Mouse (Mus musculus) liver, embryonic 14.5 days (tissue): ENCODE data around the gene Pigm. TPM values are rescaled to one million over a fixed set of nuclear protein-coding genes. Genes with fewer than 3 reads are reported as not detected.
A peak's percentile ranks its signal among the peaks of the same experiment; 100 is the strongest.

ENCODE experiments used
- ATAC-seq: fragments of 200-750 bp; cut with Nextera tagmentation; 2 replicates; pipeline ENCODE4 v1.8.0; 2017; ENCODE audit warnings: moderate number of reproducible peaks, mild to moderate bottlenecking, moderate library complexity; ENCODE audit not compliant: insufficient read depth
- DNase-seq, 3 experiments: peaks; one replicate each; pipeline ENCODE4 v3.0.0-alpha.2; 2012 to 2013; ENCODE audit warnings: low read depth in 3 of 3, low spot score in 3 of 3
- H3K27ac ChIP-seq: fragments of 300-500 bp; sonication (generic); 2 replicates; pipeline ENCODE4 v1.5.1; 2014; ENCODE audit warnings: moderate library complexity, mild to moderate bottlenecking, control low read depth, inconsistent platforms
- H3K27me3 ChIP-seq: fragments of 300-500 bp; sonication (generic); 2 replicates; pipeline ENCODE4 v1.6.1; 2014; ENCODE audit warnings: mild to moderate bottlenecking, low read length, moderate library complexity; ENCODE audit not compliant: control insufficient read depth, insufficient read depth
- H3K36me3 ChIP-seq: fragments of 300-500 bp; sonication (generic); replicated peaks from 2 replicates; pipeline ENCODE4 v1.6.1; 2014; ENCODE audit warnings: low read depth; ENCODE audit not compliant: control insufficient read depth, insufficient read depth
- H3K4me1 ChIP-seq, 2 experiments: fragments of 200-500 bp in 1 of 2; fragments of 300-500 bp in 1 of 2; sonication (generic) in 1 of 2; replicated peaks; 2 replicates each; pipeline ENCODE4 v1.6.1; 2012 to 2014; ENCODE audit warnings: antibody characterized with exemption in 1 of 2, inconsistent platforms in 1 of 2, low read length in 1 of 2; ENCODE audit not compliant: control insufficient read depth in 2 of 2, insufficient read depth in 2 of 2
- H3K4me2 ChIP-seq: fragments of 300-500 bp; sonication (generic); 2 replicates; pipeline ENCODE4 v1.6.1; 2014; ENCODE audit warnings: low read depth, mild to moderate bottlenecking, control low read depth, moderate library complexity
- H3K4me3 ChIP-seq, 2 experiments: fragments of 200-500 bp in 1 of 2; fragments of 300-500 bp in 1 of 2; sonication (generic) in 1 of 2; 2 replicates each; pipeline ENCODE4 v1.5.1; 2012 to 2014; ENCODE audit warnings: low read depth in 2 of 2, low read length in 2 of 2, mild to moderate bottlenecking in 2 of 2, control low read depth in 1 of 2, inconsistent platforms in 1 of 2, moderate library complexity in 1 of 2; ENCODE audit not compliant: insufficient read depth in 1 of 2
- H3K9ac ChIP-seq: fragments of 300-500 bp; sonication (generic); replicated peaks from 2 replicates; pipeline ENCODE4 v1.6.1; 2014; ENCODE audit warnings: mild to moderate bottlenecking, control low read depth, moderate library complexity
- H3K9me3 ChIP-seq: fragments of 300-500 bp; sonication (generic); 2 replicates; pipeline ENCODE4 v1.6.1; 2016; ENCODE audit warnings: low read length, mixed read lengths; ENCODE audit not compliant: control insufficient read depth
- CTCF ChIP-seq: IDR thresholded peaks from 2 replicates; pipeline ENCODE4 v1.5.1; 2016; ENCODE audit warnings: antibody characterized with exemption, low read depth, control low read depth
- EP300 ChIP-seq: IDR thresholded peaks from 2 replicates; pipeline ENCODE4 v1.6.1; 2016; ENCODE audit warnings: antibody characterized with exemption, low read depth
- WGBS: fragments of 180-500 bp; shearing (Covaris S2); extraction: QIAGEN DNeasy Blood & Tissue Kit; methylation state at CpG from one replicate; pipeline ENCODE4 v1.1.7; 2014; ENCODE audit not compliant: insufficient replicate concordance; 5-methylcytosine and 5-hydroxymethylcytosine counted together
- polyA plus RNA-seq, 2 experiments: library from polyadenylated mRNA; depleted of rRNA in 1 of 2; stranded (reverse) in 1 of 2; unstranded in 1 of 2; fragments of >200 nt; fragmentation: Nextera tagmentation in 1 of 2; extraction: Ambion mirVana in 1 of 2; gene quantifications; 2 replicates each; pipeline versions ENCODE4 v1.2.1 to v1.2.3; 2012 to 2014

Gene Pigm
- polyA plus RNA-seq, 2 experiments, result 2.3 to 4.1 TPM

GRCm38 (mm10) chr1:172358341-172358740 lies 18.0 kb upstream of the Pigm start:
- H3K27ac ChIP-seq, result no peak overlapping the region
- TF ChIP-seq CTCF (no peak), EP300 (no peak)
- no peaks in the 10 kb centered on the region for H3K36me3 ChIP-seq
- no peak overlapping the region for H3K4me3 ChIP-seq
- ATAC-seq (no peak), DNase-seq (no peak)
- 64% methylated on average over 10 of the region's 10 CpGs for WGBS
- no peak overlapping the region for H3K4me2 ChIP-seq
- H3K4me1 ChIP-seq, result no peaks in the 10 kb centered on the region
- no peak overlapping the region for H3K9ac ChIP-seq
- no peaks in the 10 kb centered on the region for H3K9me3 ChIP-seq
- no peaks in the 10 kb centered on the region; the same call in 1 of the 2 replicates for H3K27me3 ChIP-seq

GRCm38 (mm10) chr1:172364684-172365083 lies 11.7 kb upstream of the Pigm start:
- Histone ChIP-seq H3K9ac (no peak overlapping the region), H3K27ac (no peak overlapping the region), H3K4me2 (peak overlapping the region; percentile 39), H3K36me3 (no peaks in the 10 kb centered on the region), H3K4me3 (no peak overlapping the region), H3K27me3 (no peaks in the 10 kb centered on the region), H3K9me3 (no peaks in the 10 kb centered on the region), H3K4me1 (peaks cover 0 to 5% of the 10 kb centered on the region in 2 experiments; a peak in 1 of 4 replicates)
- peak; percentile 74 for ATAC-seq
- DNase-seq, result peak; percentile 57 to 84 (median 58)
- WGBS, result 5% methylated on average over 6 of the region's 6 CpGs
- TF ChIP-seq CTCF (peak; percentile 83), EP300 (no peak)

- H3K4me3 ChIP-seq, result no peak overlapping the region; a peak in 1 of 4 replicates
- no peaks in the 10 kb centered on the region for H3K9me3 ChIP-seq
- TF ChIP-seq CTCF (peak; percentile 69), EP300 (no peak)
- no peaks in the 10 kb centered on the region for H3K36me3 ChIP-seq
- no peaks in the 10 kb centered on the region for H3K27me3 ChIP-seq
- peaks cover 0 to 5% of the 10 kb centered on the region in 2 experiments; a peak in 1 of 4 replicates for H3K4me1 ChIP-seq
- peak overlapping the region; percentile 28 for H3K4me2 ChIP-seq
- WGBS, result 32% methylated on average over 23 of the region's 23 CpGs
- H3K9ac ChIP-seq, result no peak overlapping the region
- no peak for DNase-seq
- H3K27ac ChIP-seq, result no peak overlapping the region
- no peak for ATAC-seq
Measured at GRCm38 (mm10) chr1:172368768-172369418, 7.5 kb upstream of the Pigm start.

GRCm38 (mm10) chr1:172376758-172377458 lies 562 bp downstream of the Pigm start:
- peak overlapping the region; percentile 69 for H3K9ac ChIP-seq
- no peaks in the 10 kb centered on the region for H3K27me3 ChIP-seq
- ATAC-seq (peak; percentile 61), DNase-seq (no peak)
- peak overlapping the region; percentile 12 for H3K27ac ChIP-seq
- H3K9me3 ChIP-seq, result no peaks in the 10 kb centered on the region
- H3K4me1 ChIP-seq, result peaks cover 11 to 13% of the 10 kb centered on the region in 2 experiments
- TF ChIP-seq EP300 (no peak), CTCF (no peak)
- peak overlapping the region; percentile 75 for H3K4me2 ChIP-seq
- 1% methylated on average over 61 of the region's 62 CpGs for WGBS
- H3K36me3 ChIP-seq, result peaks cover 5% of the 10 kb centered on the region; the same call in 1 of the 2 replicates
- H3K4me3 ChIP-seq, result peak overlapping the region; percentile 79 to 84

GRCm38 (mm10) chr1:172380066-172380465 lies 3.7 kb downstream of the Pigm start:
- Histone ChIP-seq H3K27ac (no peak overlapping the region), H3K4me2 (no peak overlapping the region), H3K4me1 (peaks cover 11 to 13% of the 10 kb centered on the region in 2 experiments), H3K9ac (no peak overlapping the region), H3K4me3 (no peak overlapping the region), H3K36me3 (peaks cover 5% of the 10 kb centered on the region; the same call in 1 of the 2 replicates), H3K27me3 (no peaks in the 10 kb centered on the region), H3K9me3 (no peaks in the 10 kb centered on the region)
- ATAC-seq, result no peak
- WGBS, result 81% methylated on average over 10 of the region's 10 CpGs
- DNase-seq, result no peak
- TF ChIP-seq CTCF, result no peak
- TF ChIP-seq EP300, result no peak
